Mouse (Mus musculus) brain, embryonic 14.5 days (tissue): ENCODE measurements at regions not wholly inside any gene's neighbourhood (a gene's known extent, or its start where the extent isn't known, plus 50 kb on each side); places are given as distances from the start of the nearest gene placed in this dataset.

ENCODE experiments used
- CTCF ChIP-seq: fragments of 200-500 bp; IDR thresholded peaks from 2 replicates; pipeline ENCODE4 v1.5.1; 2012; ENCODE audit warnings: inconsistent platforms, mild to moderate bottlenecking, moderate library complexity, borderline replicate concordance; ENCODE audit not compliant: insufficient read depth, insufficient read length; ENCODE audit errors: extremely low read depth
- POLR2A ChIP-seq: fragments of 200-500 bp; IDR thresholded peaks from 2 replicates; pipeline ENCODE4 v1.6.1; 2012; ENCODE audit warnings: mild to moderate bottlenecking, inconsistent platforms, borderline replicate concordance; ENCODE audit not compliant: poor library complexity, insufficient read depth, insufficient read length, severe bottlenecking; ENCODE audit errors: extremely low read depth

DNA sequence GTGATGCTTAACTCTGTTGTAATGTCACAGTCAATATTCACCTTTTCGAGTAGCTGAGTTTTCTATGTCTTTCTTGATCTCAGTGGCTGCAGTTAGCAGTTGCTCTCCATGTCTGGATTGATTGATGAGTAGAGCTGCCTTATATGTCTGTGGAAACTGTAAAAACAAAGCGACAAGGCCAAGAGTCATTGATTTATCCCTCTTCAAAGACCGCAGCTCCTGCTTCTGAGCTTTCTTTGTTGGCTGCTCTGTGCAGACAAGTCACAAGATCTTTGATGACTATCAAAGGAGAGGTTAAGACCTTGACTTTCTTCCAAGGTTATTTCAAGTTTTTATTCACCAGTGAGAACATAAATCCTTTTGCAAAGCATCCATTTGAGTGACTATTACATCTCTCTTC is 395.2 kb downstream of the Rad51ap2 start:
- TF ChIP-seq CTCF (no peak), POLR2A (no peak)
